Mouse (Mus musculus) lung, adult 2 months (tissue): ENCODE results near the gene Lsamp.

Source experiments
- CTCF ChIP-seq: fragments of 200-500 bp; IDR thresholded peaks from 2 replicates; pipeline ENCODE4 v1.5.1; 2011; ENCODE audit warnings: mild to moderate bottlenecking, low read length, control low read depth; ENCODE audit not compliant: insufficient read depth
- POLR2A ChIP-seq: fragments of 200-500 bp; IDR thresholded peaks from 2 replicates; pipeline ENCODE4 v1.6.1; 2011; ENCODE audit warnings: low read depth, mild to moderate bottlenecking, control low read depth, low read length, borderline replicate concordance; ENCODE audit errors: extremely low read depth

- no peak for TF ChIP-seq CTCF
- no peak for TF ChIP-seq POLR2A
Measured at GRCm38 (mm10) chr16:42015443-42015842, 2031.3 kb downstream of the Lsamp start.
